Mouse (Mus musculus): ENCODE data around the gene Camk1d.
A peak's percentile ranks its signal among the peaks of the same experiment; 100 is the strongest.
"Not testable (repeated sequence)": the region's sequence is repeated elsewhere in the genome, so short reads cannot be mapped to it uniquely, and the experiment has no call there.

The Camk1d gene

DNA sequence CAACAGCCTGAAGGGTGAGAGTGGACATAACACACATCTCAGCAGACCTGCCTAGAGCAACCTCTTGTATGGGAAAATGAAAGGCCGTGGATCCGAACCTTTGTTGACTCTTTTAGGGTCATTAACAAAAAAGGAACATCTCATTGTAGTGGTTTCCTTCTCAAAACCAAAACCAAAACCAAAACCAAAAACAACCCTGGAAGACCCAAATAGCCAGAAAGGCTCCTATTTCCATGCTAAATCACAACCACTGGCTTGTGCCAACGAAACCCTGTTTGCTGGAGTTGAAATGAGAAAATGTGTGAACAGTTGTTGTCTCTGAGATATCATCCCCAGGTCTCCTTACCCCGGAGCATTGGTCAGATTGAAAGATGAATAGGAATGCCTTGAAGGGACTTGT, 321.8 kb downstream of the Camk1d start:
- DNase-seq = no peak

DNA sequence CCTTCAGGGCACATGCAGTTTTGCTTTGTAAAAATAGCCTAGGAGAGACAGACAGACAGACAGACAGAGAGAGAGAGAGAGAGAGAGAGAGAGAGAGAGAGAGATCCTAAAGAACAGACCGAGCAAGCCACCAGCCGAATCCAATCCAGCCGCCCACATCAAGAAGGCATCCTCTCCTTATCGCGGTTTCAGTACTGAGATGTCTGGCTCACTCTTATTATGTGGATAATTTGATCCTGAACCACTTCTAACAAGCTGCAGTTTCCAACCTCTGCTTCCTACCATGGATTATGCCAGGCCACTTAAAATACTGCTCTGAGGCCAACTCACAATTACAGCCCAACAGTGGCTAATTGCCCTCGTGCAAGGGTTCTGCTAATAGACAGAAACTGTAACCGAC, 325.9 kb downstream of the Camk1d start:
- no peak for DNase-seq

GRCm38 (mm10) chr2:5381712-5382710, 332.3 kb downstream of the Camk1d start:
- DNase-seq = peak; percentile 40 to 58

DNA sequence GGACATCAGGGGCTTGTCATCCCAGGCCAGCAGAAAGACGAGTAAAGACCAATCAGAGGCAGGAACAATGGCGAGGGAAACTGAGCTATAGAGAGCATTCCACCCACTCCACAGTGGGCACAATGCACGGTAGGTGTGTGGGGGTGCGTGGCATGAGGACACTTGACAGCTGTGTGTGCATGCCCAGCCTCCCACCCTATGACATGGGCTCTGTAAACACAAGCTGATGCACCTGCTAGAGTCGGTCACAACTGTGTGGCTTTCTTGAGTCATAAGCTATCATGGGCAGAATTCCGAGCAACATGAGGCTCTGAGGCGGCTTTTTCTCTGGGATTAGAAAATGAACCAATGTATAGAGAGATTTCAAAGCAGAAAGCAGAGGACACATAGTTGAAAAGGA, 333.3 kb downstream of the Camk1d start:
- DNase-seq = no peak

DNA sequence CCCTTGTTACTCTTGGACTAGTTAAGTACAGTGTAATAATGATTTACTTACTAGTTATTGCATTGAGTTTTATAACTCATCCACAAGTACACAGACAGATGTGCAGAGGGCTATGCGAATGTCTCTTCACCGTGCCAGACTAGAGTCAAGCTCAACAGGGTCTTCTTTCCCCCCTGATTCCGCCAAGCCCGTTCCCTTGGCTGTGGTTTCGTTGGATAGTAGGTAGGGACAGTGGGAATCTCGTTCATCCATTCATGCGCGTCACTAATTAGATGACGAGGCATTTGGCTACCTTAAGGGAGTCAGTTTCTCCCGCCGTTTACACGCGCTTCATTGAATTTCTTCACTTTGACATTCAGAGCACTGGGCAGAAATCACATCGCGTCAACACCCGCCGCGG, 335.4 kb downstream of the Camk1d start:
- not testable (repeated sequence) for DNase-seq

DNA sequence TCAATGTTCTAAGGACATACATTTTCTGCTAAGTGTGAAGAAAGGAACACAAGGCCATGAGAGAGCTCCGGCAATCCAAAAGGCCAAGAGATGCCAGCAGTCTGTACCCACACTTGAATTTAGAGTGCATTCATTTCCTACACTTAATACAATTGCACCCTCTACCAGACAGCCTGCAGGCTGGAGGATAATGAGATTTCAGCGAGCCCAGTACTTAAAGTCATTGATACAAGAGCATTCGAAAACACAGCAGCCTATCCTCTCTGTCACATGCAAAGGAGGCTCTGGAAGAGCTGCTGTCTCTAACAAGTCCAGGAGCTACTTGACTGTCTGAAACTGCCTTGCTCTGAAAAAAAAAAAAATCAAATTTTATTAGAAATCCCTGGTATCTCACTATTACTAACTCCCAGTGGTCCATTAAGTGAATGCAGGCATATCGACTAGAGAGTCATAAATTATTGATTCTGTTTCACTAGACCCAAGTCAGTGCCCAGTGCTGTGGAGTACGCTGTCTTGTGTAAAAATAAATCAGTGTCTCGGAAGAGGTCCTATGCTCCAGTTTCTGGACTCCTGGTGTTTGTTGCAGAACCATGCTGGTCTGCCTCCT, 336.1 kb downstream of the Camk1d start:
- no peak for DNase-seq

GRCm38 (mm10) chr2:5372886-5373429, 341.4 kb downstream of the Camk1d start:
- no peak for DNase-seq

DNA sequence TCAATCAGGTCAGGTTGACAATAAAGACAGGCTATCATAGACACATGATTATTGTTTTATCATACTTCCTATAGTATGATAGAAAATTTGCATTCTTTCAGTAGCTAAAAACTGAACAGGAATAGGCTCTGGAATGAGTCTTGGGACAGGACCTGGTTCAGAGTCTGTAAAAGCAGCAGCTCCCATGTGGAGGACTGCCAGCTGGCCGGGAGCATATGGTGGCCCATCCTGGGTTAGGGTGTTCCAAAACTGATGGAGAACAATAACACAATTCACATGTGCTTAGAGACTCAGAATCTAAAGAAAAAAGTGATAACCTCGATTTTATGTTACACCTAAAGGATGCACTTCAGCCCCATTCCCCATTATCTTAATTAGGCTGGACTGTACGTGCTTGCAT, 343.0 kb downstream of the Camk1d start:
- no peak for DNase-seq

DNA sequence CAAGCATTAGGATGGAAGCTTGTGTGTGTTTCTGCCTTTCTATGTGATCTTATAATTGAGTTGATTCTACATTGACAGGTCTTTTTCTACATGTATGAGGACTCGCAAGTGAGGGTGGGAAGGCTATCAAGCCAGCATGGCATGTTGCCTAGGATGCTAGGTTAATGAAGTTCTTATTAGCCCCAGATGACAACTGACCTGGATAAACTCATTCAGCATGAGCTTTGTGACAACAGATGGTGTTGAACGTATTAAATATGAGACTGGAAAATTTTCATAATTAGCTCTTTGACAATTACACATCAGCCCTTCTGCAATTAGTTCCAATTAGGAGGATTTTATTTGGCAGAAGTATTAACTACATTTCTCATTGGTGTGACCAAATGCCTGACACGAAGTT, 343.7 kb downstream of the Camk1d start:
- no peak for DNase-seq

DNA sequence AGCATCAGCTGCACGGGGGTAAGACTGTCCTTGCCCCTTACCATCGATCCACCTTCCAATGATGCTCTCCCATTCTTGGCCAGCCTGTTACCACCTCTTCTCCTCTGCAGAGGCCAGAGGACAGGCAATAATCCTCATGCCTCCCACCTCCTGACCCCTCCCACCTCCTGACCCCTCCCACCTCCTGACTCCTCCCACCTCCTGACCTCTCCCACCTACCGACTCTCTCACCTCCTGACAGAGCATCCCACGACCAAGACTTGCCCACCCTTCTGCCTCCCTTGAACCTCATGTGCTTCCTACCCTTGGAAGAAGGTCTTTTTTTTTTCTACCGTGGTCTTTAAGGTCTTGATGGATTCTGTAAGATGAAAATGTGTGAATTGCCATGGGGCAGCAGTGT, 350.5 kb downstream of the Camk1d start:
- no peak for DNase-seq

DNA sequence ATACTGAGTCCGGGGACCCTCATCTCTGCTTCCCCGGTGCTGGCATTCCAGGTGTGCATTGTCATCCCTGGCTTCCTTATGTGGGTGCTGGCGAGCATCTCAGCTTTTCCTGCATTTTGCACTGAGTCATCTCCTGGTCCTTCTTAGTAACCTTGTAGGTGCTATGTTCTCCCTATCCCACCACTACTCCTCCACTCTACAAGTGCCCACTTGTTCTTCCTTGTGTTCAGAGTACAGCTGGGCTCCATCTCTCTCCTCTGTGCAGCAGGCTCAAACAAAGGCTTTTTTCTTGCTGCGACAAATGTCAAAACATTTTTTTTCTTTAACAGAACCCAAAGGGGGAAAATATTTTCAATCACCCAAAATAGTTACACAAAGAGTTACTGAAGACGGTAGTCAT, 356.3 kb downstream of the Camk1d start:
- DNase-seq = no peak

GRCm38 (mm10) chr2:5357056-5357455, 357.3 kb downstream of the Camk1d start:
- DNase-seq = no peak

DNA sequence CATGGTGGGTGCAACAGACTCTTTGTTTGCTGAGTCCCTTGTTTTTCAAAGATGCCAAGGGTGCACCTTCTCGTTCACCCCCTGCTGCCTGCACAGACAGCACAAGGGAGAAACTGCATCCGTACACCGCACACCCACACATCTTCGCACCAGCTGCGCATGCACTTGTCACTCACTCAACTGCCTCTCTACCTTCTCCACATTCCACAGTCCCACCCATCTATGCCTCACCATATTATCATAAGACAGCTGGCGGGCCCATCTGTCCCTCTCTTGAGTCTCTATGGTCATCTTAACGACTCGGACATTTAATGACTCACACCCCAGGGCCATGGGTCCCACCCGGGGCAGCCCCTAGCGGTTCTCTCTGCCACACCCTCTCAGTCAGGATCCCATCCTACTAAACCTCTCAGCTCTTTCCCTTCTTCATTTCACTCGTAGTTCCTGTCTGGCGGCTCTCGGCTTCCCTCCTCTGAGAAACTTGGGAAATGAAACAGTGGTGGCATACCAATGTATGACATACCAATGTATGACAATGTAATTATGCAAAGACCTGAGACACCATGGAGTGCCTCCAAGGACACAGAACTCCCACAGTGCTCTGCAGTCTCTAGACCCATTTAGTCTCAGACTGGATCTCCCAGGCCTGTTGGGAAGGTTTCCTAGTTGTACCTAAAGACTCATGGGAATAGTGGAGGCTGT, 361.3 kb downstream of the Camk1d start:
- DNase-seq = no peak

- no peak for DNase-seq
These were observed 369.0 kb downstream of the Camk1d start for GRCm38 (mm10) chr2:5345344-5345743.

- DNase-seq = no peak
These were observed 386.6 kb downstream of the Camk1d start for GRCm38 (mm10) chr2:5327533-5328250.

DNA sequence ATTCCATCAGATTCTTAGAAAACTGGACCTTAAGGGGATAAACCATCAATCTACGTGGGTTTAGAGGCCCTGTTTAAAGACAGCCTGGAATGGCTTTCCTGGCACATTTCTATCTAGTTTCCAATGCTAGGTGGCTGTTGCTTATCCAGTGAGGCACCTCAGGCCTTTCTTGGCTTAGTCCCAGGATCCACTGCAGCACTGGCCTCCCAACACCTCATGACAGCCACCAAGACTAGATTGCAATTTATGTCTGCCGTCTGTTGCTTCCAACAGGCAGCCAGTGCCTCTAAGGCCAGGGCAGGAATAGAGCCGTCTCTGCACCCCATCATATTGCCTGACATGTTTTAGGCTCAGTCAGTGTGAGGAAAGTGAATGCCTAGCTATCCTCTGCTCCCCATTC, 389.5 kb downstream of the Camk1d start:
- no peak for DNase-seq

- peak in 1 of 2 experiments; percentile 35 for DNase-seq
These were observed 392.5 kb downstream of the Camk1d start for GRCm38 (mm10) chr2:5321660-5322295.

- DNase-seq = no peak
These were observed 395.2 kb downstream of the Camk1d start for GRCm38 (mm10) chr2:5319138-5319537.

GRCm38 (mm10) chr2:5316763-5317162, 397.6 kb downstream of the Camk1d start:
- DNase-seq = no peak

DNA sequence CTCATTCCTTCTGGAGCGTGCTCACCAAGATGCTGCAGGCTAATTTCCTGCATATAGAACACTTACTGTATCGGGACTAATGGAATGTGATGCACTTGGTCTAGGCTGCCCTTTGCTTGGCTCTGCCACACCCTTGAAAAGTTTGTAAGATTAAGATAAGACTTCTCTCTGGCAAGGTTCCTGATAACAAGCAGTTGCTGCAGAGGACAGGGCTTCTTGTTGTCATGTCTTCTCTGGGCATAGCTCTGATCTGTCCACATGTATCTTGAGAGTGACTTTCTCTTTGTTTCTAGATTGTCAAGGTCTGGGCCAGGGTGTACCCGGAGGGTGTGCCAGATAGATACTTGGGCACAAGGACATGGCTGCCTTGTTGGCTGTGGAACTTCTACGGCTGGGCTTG, 398.1 kb downstream of the Camk1d start:
- no peak for DNase-seq

DNA sequence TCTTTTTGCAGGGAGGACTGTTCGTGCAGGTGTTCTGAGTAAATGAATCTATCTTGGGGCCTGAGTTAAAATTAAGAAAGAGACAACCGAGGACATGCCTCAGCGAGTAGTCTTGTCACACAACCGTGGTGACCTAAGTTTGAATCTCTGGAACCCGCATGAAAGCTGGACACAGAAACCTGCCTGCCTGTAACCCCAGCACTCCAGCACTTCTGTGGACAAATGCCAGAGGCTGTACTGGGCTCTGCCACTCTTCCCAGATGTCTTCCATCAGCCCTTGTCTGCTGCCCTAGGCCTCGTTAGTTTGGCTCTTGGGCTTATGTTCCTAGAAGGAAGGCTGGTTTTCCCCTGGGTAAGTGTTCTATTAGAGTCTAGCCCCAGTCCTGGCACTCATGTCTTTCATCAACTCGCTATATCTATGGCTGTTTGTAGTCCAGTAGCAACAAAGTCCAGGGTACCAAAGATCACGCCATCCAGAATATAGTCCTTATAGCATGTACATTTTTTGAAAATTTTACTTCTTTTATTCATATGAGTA, 399.0 kb downstream of the Camk1d start:
- no peak for DNase-seq
